Mouse (Mus musculus) midbrain, embryonic 16.5 days (tissue): ENCODE results near the gene Nedd8. TPM values are rescaled to one million over a fixed set of nuclear protein-coding genes. Genes with fewer than 3 reads are reported as not detected.

Experiments
- ATAC-seq: fragments of 200-750 bp; cut with Nextera tagmentation; 2 replicates; pipeline ENCODE4 v1.8.0; 2017; ENCODE audit warnings: moderate TSS enrichment
- H3K27ac ChIP-seq: fragments of 300-500 bp; sonication (generic); 2 replicates; pipeline ENCODE4 v1.5.1; 2014; ENCODE audit warnings: mild to moderate bottlenecking, low read length, mixed read lengths
- H3K27me3 ChIP-seq: fragments of 300-500 bp; sonication (generic); 2 replicates; pipeline ENCODE4 v1.6.1; 2014; ENCODE audit warnings: low read depth, low read length, mixed read lengths; ENCODE audit not compliant: control insufficient read depth, insufficient read depth
- H3K36me3 ChIP-seq: fragments of 300-500 bp; sonication (generic); 2 replicates; pipeline ENCODE4 v1.6.1; 2014; ENCODE audit warnings: mild to moderate bottlenecking, low read length, moderate library complexity, mixed read lengths; ENCODE audit not compliant: control insufficient read depth, insufficient read depth
- H3K4me1 ChIP-seq: fragments of 300-500 bp; sonication (generic); 2 replicates; pipeline ENCODE4 v1.6.1; 2014; ENCODE audit warnings: mild to moderate bottlenecking, low read length, mixed read lengths; ENCODE audit not compliant: control insufficient read depth, insufficient read depth
- H3K4me2 ChIP-seq: fragments of 300-500 bp; sonication (generic); 2 replicates; pipeline ENCODE4 v1.6.1; 2014; ENCODE audit warnings: mild to moderate bottlenecking, low read length, mixed read lengths
- H3K4me3 ChIP-seq: fragments of 300-500 bp; sonication (generic); 2 replicates; pipeline ENCODE4 v1.5.1; 2014; ENCODE audit warnings: low read depth, mild to moderate bottlenecking, low read length, moderate library complexity, mixed read lengths
- H3K9ac ChIP-seq: fragments of 300-500 bp; sonication (generic); 2 replicates; pipeline ENCODE4 v1.6.1; 2014; ENCODE audit warnings: low read depth, low read length, mixed read lengths
- H3K9me3 ChIP-seq: fragments of 300-500 bp; sonication (generic); replicated peaks from 2 replicates; pipeline ENCODE4 v1.6.1; 2014; ENCODE audit warnings: mild to moderate bottlenecking, low read length, mixed read lengths; ENCODE audit not compliant: control insufficient read depth, poor library complexity, severe bottlenecking
- WGBS: fragments of 180-500 bp; shearing (Covaris S2); extraction: QIAGEN DNeasy Blood & Tissue Kit; methylation state at CpG from one replicate; pipeline ENCODE4 v1.1.7; 2014; 5-methylcytosine and 5-hydroxymethylcytosine counted together
- polyA plus RNA-seq: library from polyadenylated mRNA; unstranded; fragments of >200 nt; fragmentation: Nextera tagmentation; extraction: Ambion mirVana; gene quantifications from 2 replicates; pipeline ENCODE4 v1.2.1, GENCODE M21; 2015

Gene Nedd8
- polyA plus RNA-seq, 1 experiment from 2014 or later = 551 TPM

DNA sequence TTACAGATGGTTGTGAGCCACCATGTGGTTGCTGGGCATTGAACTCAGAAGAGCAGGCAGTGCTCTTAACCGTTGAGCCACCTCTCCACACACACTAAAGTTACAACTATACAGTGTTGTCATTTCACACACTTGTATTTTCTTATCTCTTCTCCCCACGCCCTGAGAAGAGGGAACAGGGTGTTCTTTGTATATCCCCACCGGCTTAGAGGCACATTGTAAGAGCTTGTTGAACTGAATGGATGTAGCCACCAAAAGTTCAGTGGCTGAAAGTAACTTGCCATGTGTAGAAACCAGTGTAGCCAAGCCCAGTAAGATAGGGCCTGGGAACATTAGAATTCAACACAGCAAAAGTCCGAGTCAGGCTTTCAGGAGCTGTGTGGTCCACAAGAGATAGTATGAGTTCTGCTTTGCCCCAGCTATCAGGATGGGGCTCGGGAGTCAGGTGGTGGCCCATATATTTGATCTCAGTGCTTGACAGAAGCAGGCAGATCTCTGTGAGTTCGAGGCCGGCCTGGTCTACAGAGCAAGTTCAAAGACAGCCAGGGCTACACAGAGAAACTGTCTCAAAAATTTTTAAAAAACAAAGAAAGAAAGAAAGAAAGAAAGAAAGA lies 57.3 kb downstream of the Nedd8 start:
- Histone ChIP-seq H3K4me1 (no peaks in the 10 kb centered on the region), H3K36me3 (no peaks in the 10 kb centered on the region), H3K27ac (no peak overlapping the region), H3K4me3 (no peak overlapping the region), H3K4me2 (no peak overlapping the region), H3K9me3 (no peaks in the 10 kb centered on the region), H3K9ac (no peak overlapping the region), H3K27me3 (no peaks in the 10 kb centered on the region)
- 83% methylated on average over 7 of the region's 7 CpGs for WGBS
- no peak for ATAC-seq

DNA sequence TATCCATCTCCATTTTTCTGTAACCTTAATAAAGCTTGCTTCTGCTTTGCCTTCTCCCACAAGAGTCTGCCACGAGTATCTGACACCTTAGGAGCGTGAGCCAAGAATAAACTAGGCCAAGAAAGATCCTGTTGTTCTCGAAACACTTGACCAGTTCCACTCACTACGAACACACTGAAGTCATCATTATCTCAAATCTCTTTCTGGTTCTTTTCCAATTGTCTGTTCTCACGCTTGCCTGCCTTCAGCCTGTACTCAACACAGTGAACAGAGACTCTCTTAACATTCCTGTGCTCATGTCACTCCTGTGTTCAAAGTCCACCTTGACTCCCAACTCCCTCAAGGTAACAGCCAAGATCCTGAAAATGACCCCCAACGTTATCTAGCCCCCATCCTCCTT lies 58.6 kb downstream of the Nedd8 start:
- Histone ChIP-seq H3K4me3 (no peak overlapping the region), H3K27me3 (no peaks in the 10 kb centered on the region), H3K36me3 (0 out of 2 replicates have a peak, but pooled peaks cover 5% of the 10 kb centered on the region), H3K4me2 (no peak overlapping the region), H3K27ac (no peak overlapping the region), H3K9me3 (no peaks in the 10 kb centered on the region), H3K9ac (no peak overlapping the region), H3K4me1 (no peaks in the 10 kb centered on the region)
- no peak for ATAC-seq
- 63% methylated on average over 6 of the region's 6 CpGs for WGBS

Other genes with a start within 250 kb of the Nedd8 start
- gene Dhrs4, start 193.4 kb downstream of the Nedd8 start, polyA plus RNA-seq = 21.4 and 22.2 TPM in 2 replicates
- gene Carmil3, start 181.5 kb downstream of the Nedd8 start, polyA plus RNA-seq = 34.5 and 37.7 TPM in 2 replicates
- gene Cpne6, start 161.7 kb downstream of the Nedd8 start, polyA plus RNA-seq = 2.2 and 3.4 TPM in 2 replicates
- 0.08 and 0.19 TPM in 2 replicates for gene Nrl, start 147.1 kb downstream of the Nedd8 start, polyA plus RNA-seq
- gene Pck2, start 131.9 kb downstream of the Nedd8 start, polyA plus RNA-seq = 29.5 and 30.6 TPM in 2 replicates
- 134 and 137 TPM in 2 replicates for gene Dcaf11, start 112.1 kb downstream of the Nedd8 start, polyA plus RNA-seq
- 0.55 and 0.72 TPM in 2 replicates for gene A730061H03Rik, start 111.7 kb downstream of the Nedd8 start, polyA plus RNA-seq
- gene Fitm1, start 96.5 kb downstream of the Nedd8 start, polyA plus RNA-seq = 0.22 TPM in 1 of 2 replicates, not detected in the other
- gene Psme1, start 94.0 kb downstream of the Nedd8 start, polyA plus RNA-seq = 238 and 262 TPM in 2 replicates
- gene Emc9, start 86.8 kb downstream of the Nedd8 start, polyA plus RNA-seq = 31.6 and 46.9 TPM in 2 replicates
- gene Psme2, start 81.0 kb downstream of the Nedd8 start, polyA plus RNA-seq = 174 and 183 TPM in 2 replicates
- 24.6 and 27.2 TPM in 2 replicates for gene Rnf31, start 80.4 kb downstream of the Nedd8 start, polyA plus RNA-seq
- gene Irf9, start 68.6 kb downstream of the Nedd8 start, polyA plus RNA-seq = 10.4 and 10.5 TPM in 2 replicates
- 8.0 and 8.4 TPM in 2 replicates for gene Rec8, start 54.1 kb downstream of the Nedd8 start, polyA plus RNA-seq
- gene Ipo4, start 36.2 kb downstream of the Nedd8 start, polyA plus RNA-seq = 116 and 123 TPM in 2 replicates
- gene Gm49378, start 34.2 kb downstream of the Nedd8 start, polyA plus RNA-seq = 2.1 and 2.4 TPM in 2 replicates
- 57.8 and 60.0 TPM in 2 replicates for gene Tm9sf1, start 28.3 kb downstream of the Nedd8 start, polyA plus RNA-seq
- 0.20 and 0.28 TPM in 2 replicates for gene Tssk4, start 21.9 kb downstream of the Nedd8 start, polyA plus RNA-seq
- 81.0 and 84.6 TPM in 2 replicates for gene Mdp1, start 11.6 kb downstream of the Nedd8 start, polyA plus RNA-seq
- 52.5 and 52.7 TPM in 2 replicates for gene Gmpr2, start 183 bp downstream of the Nedd8 start, polyA plus RNA-seq
- gene Tinf2, start 9.7 kb upstream of the Nedd8 start, polyA plus RNA-seq = 22.5 and 25.8 TPM in 2 replicates
- gene Tgm1, start 41.8 kb upstream of the Nedd8 start, polyA plus RNA-seq = 0.13 and 0.15 TPM in 2 replicates
- gene Rabggta, start 50.1 kb upstream of the Nedd8 start, polyA plus RNA-seq = 64.0 and 65.1 TPM in 2 replicates
- 72.3 and 75.3 TPM in 2 replicates for gene Dhrs1, start 73.6 kb upstream of the Nedd8 start, polyA plus RNA-seq
- 25.9 and 28.0 TPM in 2 replicates for gene Nop9, start 73.6 kb upstream of the Nedd8 start, polyA plus RNA-seq
- 0.21 and 0.26 TPM in 2 replicates for gene Cideb, start 86.3 kb upstream of the Nedd8 start, polyA plus RNA-seq
- gene Ltb4r2, start 89.3 kb upstream of the Nedd8 start, polyA plus RNA-seq = 0.51 and 0.59 TPM in 2 replicates
- 0.50 and 0.60 TPM in 2 replicates for gene Ltb4r1, start 93.8 kb upstream of the Nedd8 start, polyA plus RNA-seq
- gene Adcy4, start 112.0 kb upstream of the Nedd8 start, polyA plus RNA-seq = 4.0 and 5.0 TPM in 2 replicates
- 1.6 and 1.7 TPM in 2 replicates for gene Ripk3, start 116.7 kb upstream of the Nedd8 start, polyA plus RNA-seq
- 6.7 and 7.0 TPM in 2 replicates for gene Nfatc4, start 151.0 kb upstream of the Nedd8 start, polyA plus RNA-seq
- 11.0 and 11.9 TPM in 2 replicates for gene Nynrin, start 181.9 kb upstream of the Nedd8 start, polyA plus RNA-seq
- gene Cbln3, start 212.3 kb upstream of the Nedd8 start, polyA plus RNA-seq = 0.15 and 0.20 TPM in 2 replicates
- gene Khnyn, start 212.8 kb upstream of the Nedd8 start, polyA plus RNA-seq = 10.4 and 10.5 TPM in 2 replicates
- gene Sdr39u1, start 228.2 kb upstream of the Nedd8 start, polyA plus RNA-seq = 160 and 180 TPM in 2 replicates